ENCODE assay signal across 17 mouse cellular contexts in the genomic region with DNA sequence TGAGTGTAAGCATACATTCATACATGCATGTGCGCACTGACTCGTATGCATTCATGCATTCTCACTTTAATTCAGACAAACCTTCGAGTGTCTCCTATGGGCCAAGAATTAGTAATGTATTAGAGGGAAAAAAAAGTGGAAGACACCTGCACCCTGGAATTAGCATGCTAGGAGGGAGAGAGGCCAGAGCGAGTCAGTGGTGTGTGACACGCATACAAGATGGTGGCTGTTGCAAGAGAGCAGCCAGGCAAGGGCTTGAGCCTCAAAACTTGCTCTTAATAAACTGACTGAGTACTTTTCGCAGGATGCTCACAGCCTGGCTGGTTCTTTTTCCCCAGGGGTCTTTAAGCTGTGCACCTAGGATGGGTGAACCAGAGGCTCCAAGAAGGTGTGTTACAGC.
DNase-seq lines count a peak whose midpoint lies in the region; ATAC-seq lines count a peak whose summit lies in the region.
"Had no signal": no experiment of that assay in that cellular context is flagged by ENCODE, and none has a peak within 500 bp of the region (broad histone marks: within the 10 kb centered on the region; RNA-seq: fewer than 3 reads in every experiment).

No protein-coding gene starts in this region.

- H3K4me3 ChIP-seq in hindbrain, embryonic 13.5 days: no peak overlapping the region
- no peak overlapping the region for H3K4me3 ChIP-seq in hindbrain, embryonic 14.5 days (replicated peaks; ENCODE audit: low read length)
- no peak overlapping the region for H3K4me3 ChIP-seq in midbrain, embryonic 15.5 days
- no peak overlapping the region for H3K4me3 ChIP-seq in midbrain, embryonic 11.5 days (ENCODE audit: low read depth, low read length)
- H3K4me3 ChIP-seq in intestine, embryonic 16.5 days (ENCODE audit: low read length): no peak overlapping the region
- H3K4me3 ChIP-seq: erythroblast, embryonic 14.5 days; forebrain, embryonic 13.5 days; heart, adult 2 months; limb, embryonic 10.5 days; neural tube, embryonic 12.5 days had no signal

- H3K36me3 ChIP-seq in hindbrain, embryonic 13.5 days: no peaks in the 10 kb centered on the region
- H3K36me3 ChIP-seq in hindbrain, embryonic 14.5 days (replicated peaks; ENCODE audit: control insufficient read depth, insufficient read depth): no peaks in the 10 kb centered on the region
- H3K36me3 ChIP-seq in midbrain, embryonic 15.5 days (replicated peaks): no peaks in the 10 kb centered on the region
- H3K36me3 ChIP-seq in midbrain, embryonic 11.5 days (ENCODE audit: control insufficient read depth, insufficient read depth, low read length): no peaks in the 10 kb centered on the region
- no peaks in the 10 kb centered on the region for H3K36me3 ChIP-seq in intestine, embryonic 16.5 days (ENCODE audit: control insufficient read depth, insufficient read depth, low read length)
- H3K36me3 ChIP-seq: limb, embryonic 10.5 days; neural tube, embryonic 12.5 days had no signal

- ATAC-seq in hindbrain, embryonic 13.5 days (ENCODE audit: low FRiP score): no peak
- ATAC-seq in hindbrain, embryonic 14.5 days (ENCODE audit: low FRiP score): no peak
- ATAC-seq in midbrain, embryonic 15.5 days (replicated peaks): 0 out of 2 replicates have a peak, but pooled peaks have one; percentile 18
- ATAC-seq in midbrain, embryonic 11.5 days (ENCODE audit: low FRiP score): no peak
- ATAC-seq in intestine, embryonic 16.5 days: no peak

- no peak for DNase-seq in hindbrain, embryonic 14.5 days (ENCODE audit: low spot score)
- DNase-seq in midbrain, embryonic 11.5 days (ENCODE audit: low spot score, missing footprints): no peak
- DNase-seq in kidney, postnatal 14 days: peak; percentile 58
- no peak for DNase-seq in c-Kit-positive CD71-positive TER-119-positive erythroid progenitor cells, embryonic 14.5 days (ENCODE audit: low spot score)
- DNase-seq in gastrocnemius, adult 8-10 months (ENCODE audit: low spot score in 2 of 2): no peak
- DNase-seq: adrenal gland, adult 2 months; cerebellum, adult 9-10 months; gastrocnemius, postnatal 14 days; lung, adult 2 months had no signal

- H3K9me3 ChIP-seq in hindbrain, embryonic 13.5 days: no peaks in the 10 kb centered on the region
- H3K9me3 ChIP-seq in hindbrain, embryonic 14.5 days (ENCODE audit: control insufficient read depth, low read length): no peaks in the 10 kb centered on the region
- H3K9me3 ChIP-seq in midbrain, embryonic 15.5 days: no peaks in the 10 kb centered on the region
- H3K9me3 ChIP-seq in midbrain, embryonic 11.5 days (ENCODE audit: control insufficient read depth, low read length): no peaks in the 10 kb centered on the region
- H3K9me3 ChIP-seq in intestine, embryonic 16.5 days (ENCODE audit: control insufficient read depth, low read length): no peaks in the 10 kb centered on the region
- H3K9me3 ChIP-seq: forebrain, embryonic 13.5 days; limb, embryonic 10.5 days; neural tube, embryonic 12.5 days had no signal

- H3K27me3 ChIP-seq in hindbrain, embryonic 13.5 days: no peaks in the 10 kb centered on the region
- no peaks in the 10 kb centered on the region for H3K27me3 ChIP-seq in hindbrain, embryonic 14.5 days (ENCODE audit: control insufficient read depth, insufficient read depth, low read length)
- no peaks in the 10 kb centered on the region for H3K27me3 ChIP-seq in midbrain, embryonic 15.5 days (replicated peaks)
- no peaks in the 10 kb centered on the region for H3K27me3 ChIP-seq in midbrain, embryonic 11.5 days (ENCODE audit: control insufficient read depth, insufficient read depth, low read length)
- no peaks in the 10 kb centered on the region for H3K27me3 ChIP-seq in intestine, embryonic 16.5 days (replicated peaks; ENCODE audit: control insufficient read depth, insufficient read depth, low read length)
- H3K27me3 ChIP-seq: forebrain, embryonic 13.5 days; neural tube, embryonic 12.5 days had no signal

- no peak overlapping the region for H3K9ac ChIP-seq in hindbrain, embryonic 13.5 days
- H3K9ac ChIP-seq in hindbrain, embryonic 14.5 days: no peak overlapping the region
- no peak overlapping the region for H3K9ac ChIP-seq in midbrain, embryonic 15.5 days
- no peak overlapping the region for H3K9ac ChIP-seq in midbrain, embryonic 11.5 days (ENCODE audit: low read length)
- H3K9ac ChIP-seq in intestine, embryonic 16.5 days (ENCODE audit: low read depth, low read length): no peak overlapping the region
- H3K9ac ChIP-seq: forebrain, embryonic 13.5 days; neural tube, embryonic 12.5 days had no signal

- peak overlapping the region; percentile 60; the same call in 1 of the 2 replicates for H3K27ac ChIP-seq in hindbrain, embryonic 13.5 days
- no peak overlapping the region for H3K27ac ChIP-seq in hindbrain, embryonic 14.5 days
- peak overlapping the region; percentile 57 for H3K27ac ChIP-seq in midbrain, embryonic 15.5 days
- H3K27ac ChIP-seq in midbrain, embryonic 11.5 days (ENCODE audit: low read depth, low read length): no peak overlapping the region
- H3K27ac ChIP-seq in intestine, embryonic 16.5 days (ENCODE audit: low read length): no peak overlapping the region
- H3K27ac ChIP-seq: forebrain, embryonic 13.5 days; heart, adult 2 months; neural tube, embryonic 12.5 days had no signal

- WGBS in hindbrain, embryonic 13.5 days: 71% methylated on average over 6 of the region's 6 CpGs
- WGBS in hindbrain, embryonic 14.5 days: 68% methylated on average over 6 of the region's 6 CpGs
- WGBS in midbrain, embryonic 15.5 days: 68% methylated on average over 6 of the region's 6 CpGs
- WGBS in midbrain, embryonic 11.5 days: 85% methylated on average over 6 of the region's 6 CpGs
- WGBS in intestine, embryonic 16.5 days: 90% methylated on average over 6 of the region's 6 CpGs

- no peak overlapping the region for H3K4me2 ChIP-seq in hindbrain, embryonic 13.5 days
- no peak overlapping the region for H3K4me2 ChIP-seq in hindbrain, embryonic 14.5 days (replicated peaks)
- H3K4me2 ChIP-seq in midbrain, embryonic 15.5 days: no peak overlapping the region
- H3K4me2 ChIP-seq in midbrain, embryonic 11.5 days: no peak overlapping the region
- no peak overlapping the region for H3K4me2 ChIP-seq in intestine, embryonic 16.5 days (ENCODE audit: low read depth, low read length)
- H3K4me2 ChIP-seq: forebrain, embryonic 13.5 days; neural tube, embryonic 12.5 days had no signal

- peaks cover 46% of the 10 kb centered on the region for H3K4me1 ChIP-seq in hindbrain, embryonic 13.5 days (replicated peaks)
- peaks cover 14% of the 10 kb centered on the region; the same call in 1 of the 2 replicates for H3K4me1 ChIP-seq in hindbrain, embryonic 14.5 days (replicated peaks; ENCODE audit: control insufficient read depth, insufficient read depth, low read length)
- H3K4me1 ChIP-seq in midbrain, embryonic 15.5 days: peaks cover 22% of the 10 kb centered on the region
- no peaks in the 10 kb centered on the region for H3K4me1 ChIP-seq in midbrain, embryonic 11.5 days (ENCODE audit: control insufficient read depth, insufficient read depth, low read length)
- H3K4me1 ChIP-seq in intestine, embryonic 16.5 days (ENCODE audit: control insufficient read depth, insufficient read depth, low read length): 0 out of 2 replicates have a peak, but pooled peaks cover 6% of the 10 kb centered on the region

Comparison
In these comparisons a context has a peak if more than half of its experiments do, and no peak if none do; other contexts are left out.
1. H3K27ac ChIP-seq: peak in hindbrain, embryonic 13.5 days (single experiment) and midbrain, embryonic 15.5 days (single experiment); none in hindbrain, embryonic 14.5 days (single experiment), midbrain, embryonic 11.5 days (single experiment) and intestine, embryonic 16.5 days (single experiment).